Mouse (Mus musculus): ENCODE results near the gene BC037034. TPM values are rescaled to one million over a fixed set of nuclear protein-coding genes. Genes with fewer than 3 reads are reported as not detected.
"Not testable (repeated sequence)": the region's sequence is repeated elsewhere in the genome, so short reads cannot be mapped to it uniquely, and the experiment has no call there.

Gene BC037034
- polyA plus RNA-seq, 1 experiment from 2014 or later, result 5.5 TPM

DNA sequence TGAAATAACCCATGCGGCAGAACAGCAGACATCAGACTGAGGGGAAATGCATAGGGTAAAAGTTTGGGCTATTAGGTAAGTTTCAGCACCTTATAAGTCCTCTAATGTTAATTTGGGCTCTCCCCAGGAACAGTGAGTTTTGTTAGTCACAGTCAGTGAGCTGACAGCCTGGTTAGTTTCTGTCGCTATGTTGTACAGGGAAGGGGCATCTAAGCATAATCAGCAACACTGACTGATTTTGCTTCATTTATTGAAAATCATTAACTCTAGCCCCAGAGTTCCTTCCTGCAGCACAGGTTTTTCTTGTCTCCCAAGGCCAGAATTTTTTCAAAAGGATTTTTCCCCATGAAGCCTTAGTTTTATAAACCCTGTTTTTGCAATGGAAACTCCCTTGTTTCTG, 30.1 kb downstream of the BC037034 start:
- H3K27me3 ChIP-seq (replicated peaks), result no peaks in the 10 kb centered on the region
- H3K9me3 ChIP-seq, result no peaks in the 10 kb centered on the region
- H3K4me2 ChIP-seq, result no peak overlapping the region
- 69% methylated on average over 2 of the region's 2 CpGs for WGBS
- H3K4me3 ChIP-seq (replicated peaks), result no peak overlapping the region
- no peak overlapping the region for H3K27ac ChIP-seq
- no peak overlapping the region for H3K9ac ChIP-seq
- H3K4me1 ChIP-seq, result no peaks in the 10 kb centered on the region
- H3K36me3 ChIP-seq, result no peaks in the 10 kb centered on the region
- ATAC-seq (ENCODE audit: insufficient read depth, low FRiP score, low read depth), result no peak

DNA sequence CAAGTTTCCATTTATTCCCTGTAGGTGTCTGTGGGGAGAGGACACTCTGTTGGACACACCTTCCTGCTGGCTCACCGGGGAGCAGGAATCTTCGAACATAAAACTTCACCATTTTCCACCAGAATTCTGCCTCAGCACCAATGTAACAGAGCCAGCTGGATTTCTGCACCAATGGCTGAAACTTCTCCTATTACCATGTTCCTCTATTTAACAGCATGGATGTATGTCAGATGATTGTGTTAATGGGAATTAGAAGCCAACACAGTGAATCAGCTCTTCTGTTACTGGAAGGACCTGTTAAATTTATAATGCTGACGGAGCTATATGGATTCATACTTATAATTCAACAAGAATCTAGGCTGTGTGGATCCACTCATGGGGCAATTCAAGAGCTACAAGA, 34.3 kb downstream of the BC037034 start:
- Histone ChIP-seq H3K9ac (no peak overlapping the region), H3K9me3 (no peaks in the 10 kb centered on the region), H3K36me3 (no peaks in the 10 kb centered on the region), H3K4me3 (replicated peaks) (no peak overlapping the region), H3K4me1 (no peaks in the 10 kb centered on the region), H3K4me2 (no peak overlapping the region), H3K27me3 (replicated peaks) (no peaks in the 10 kb centered on the region), H3K27ac (no peak overlapping the region)
- WGBS, result 87% methylated on average over 3 of the region's 3 CpGs
- ATAC-seq (ENCODE audit: insufficient read depth, low FRiP score, low read depth), result no peak

DNA sequence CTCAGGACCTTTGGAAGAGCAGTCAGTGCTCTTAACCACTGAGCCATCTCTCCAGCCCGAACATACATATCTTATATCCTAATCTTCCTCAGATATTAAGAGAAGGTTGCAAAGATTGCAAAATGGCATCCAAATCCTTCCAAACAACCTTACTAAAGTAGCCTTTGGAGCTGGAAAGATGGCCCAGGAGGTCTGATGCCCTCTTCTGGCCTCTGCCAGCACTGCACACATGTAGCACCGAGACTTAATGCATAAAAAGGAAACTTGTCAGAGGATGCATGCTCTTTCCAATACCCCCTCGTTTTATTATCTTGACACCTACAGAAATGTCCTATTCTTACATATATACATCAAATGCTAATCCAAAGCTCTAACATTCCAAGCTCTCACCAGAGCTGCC, 35.8 kb downstream of the BC037034 start:
- H3K9me3 ChIP-seq, result no peaks in the 10 kb centered on the region
- no peaks in the 10 kb centered on the region for H3K27me3 ChIP-seq (replicated peaks)
- H3K36me3 ChIP-seq, result no peaks in the 10 kb centered on the region
- no peak overlapping the region for H3K4me2 ChIP-seq
- no peak overlapping the region for H3K9ac ChIP-seq
- ATAC-seq (ENCODE audit: insufficient read depth, low FRiP score, low read depth), result no peak
- no peak overlapping the region for H3K4me3 ChIP-seq (replicated peaks)
- WGBS, result 55% methylated on average over 3 of the region's 3 CpGs
- no peaks in the 10 kb centered on the region for H3K4me1 ChIP-seq
- no peak overlapping the region for H3K27ac ChIP-seq

DNA sequence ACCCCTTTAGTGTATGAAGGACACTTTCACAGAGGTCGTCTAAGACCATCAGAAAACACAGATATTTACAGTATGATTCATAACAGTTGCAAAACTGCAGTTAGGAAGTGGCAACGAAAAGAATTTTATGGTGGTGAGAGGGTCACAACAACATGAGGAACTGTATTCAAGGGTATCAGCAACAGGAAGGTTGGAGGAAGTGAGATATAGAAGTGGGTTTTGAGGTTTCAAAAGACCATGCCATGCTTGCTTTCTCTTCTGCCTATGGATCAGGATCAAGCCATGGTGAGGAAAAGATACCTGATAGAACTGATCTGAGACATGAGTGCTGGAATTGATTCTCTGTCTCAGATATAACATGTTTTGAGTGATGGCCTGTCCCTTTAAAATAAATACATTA, 36.5 kb downstream of the BC037034 start:
- Histone ChIP-seq H3K27ac (no peak overlapping the region), H3K9ac (no peak overlapping the region), H3K4me1 (no peaks in the 10 kb centered on the region), H3K9me3 (no peaks in the 10 kb centered on the region), H3K36me3 (no peaks in the 10 kb centered on the region), H3K4me3 (replicated peaks) (no peak overlapping the region), H3K27me3 (replicated peaks) (no peaks in the 10 kb centered on the region), H3K4me2 (no peak overlapping the region)
- ATAC-seq (ENCODE audit: insufficient read depth, low FRiP score, low read depth), result no peak
- WGBS, result 59% methylated on average over 2 of the region's 2 CpGs

GRCm38 (mm10) chr5:138226491-138226890, 37.3 kb downstream of the BC037034 start:
- Histone ChIP-seq H3K9me3 (no peaks in the 10 kb centered on the region), H3K9ac (no peak overlapping the region), H3K4me3 (replicated peaks) (no peak overlapping the region), H3K27me3 (replicated peaks) (no peaks in the 10 kb centered on the region), H3K4me1 (no peaks in the 10 kb centered on the region), H3K36me3 (no peaks in the 10 kb centered on the region), H3K27ac (no peak overlapping the region), H3K4me2 (no peak overlapping the region)
- no peak for ATAC-seq (ENCODE audit: insufficient read depth, low FRiP score, low read depth)
- WGBS, result 70% methylated on average over 4 of the region's 4 CpGs

GRCm38 (mm10) chr5:138225700-138226099, 38.1 kb downstream of the BC037034 start, which contains the start of gene Nxpe5:
Gene Nxpe5 (plus strand): TSS chr5:138225898.
- Histone ChIP-seq H3K4me3 (replicated peaks) (no peak within 1 kb of the TSS), H3K27me3 (replicated peaks) (no peaks in the 10 kb centered on the region), H3K36me3 (no peaks in the 10 kb centered on the region), H3K9me3 (no peaks in the 10 kb centered on the region), H3K9ac (no peak within 1 kb of the TSS), H3K4me1 (no peaks in the 10 kb centered on the region), H3K4me2 (no peak within 1 kb of the TSS), H3K27ac (no peak within 1 kb of the TSS)
- 48% methylated on average over 2 of the region's 2 CpGs for WGBS
- no peak for ATAC-seq (ENCODE audit: insufficient read depth, low FRiP score, low read depth)

- Histone ChIP-seq H3K4me2 (no peak overlapping the region), H3K27ac (no peak overlapping the region), H3K9me3 (no peaks in the 10 kb centered on the region), H3K4me1 (no peaks in the 10 kb centered on the region), H3K27me3 (replicated peaks) (no peaks in the 10 kb centered on the region), H3K9ac (no peak overlapping the region), H3K4me3 (replicated peaks) (no peak overlapping the region), H3K36me3 (no peaks in the 10 kb centered on the region)
- 51% methylated on average over 3 of the region's 3 CpGs for WGBS
- no peak for ATAC-seq (ENCODE audit: insufficient read depth, low FRiP score, low read depth)
Observed at GRCm38 (mm10) chr5:138223287-138223686, 40.5 kb downstream of the BC037034 start.

DNA sequence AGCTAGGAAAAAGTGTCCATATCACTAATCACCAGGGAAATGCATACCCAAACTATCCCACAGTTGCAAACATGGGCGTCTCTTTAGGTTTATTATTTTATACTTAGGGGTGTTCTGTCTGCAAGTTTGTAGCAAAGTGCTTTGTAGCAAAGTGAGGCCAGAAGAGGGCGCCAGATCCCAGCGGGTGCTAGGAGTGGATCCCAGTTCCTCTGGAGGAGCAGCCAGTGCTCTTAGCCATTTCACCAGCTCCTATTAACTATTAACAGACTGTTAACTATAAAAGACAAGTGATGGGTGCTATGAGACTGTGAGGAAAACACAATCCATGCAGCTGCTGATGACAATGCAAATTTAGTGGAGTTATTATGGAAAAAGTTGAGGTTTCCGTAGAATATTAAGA, 41.7 kb downstream of the BC037034 start:
- H3K4me1 ChIP-seq, result no peaks in the 10 kb centered on the region
- no peak overlapping the region for H3K4me3 ChIP-seq (replicated peaks)
- no peak overlapping the region for H3K9ac ChIP-seq
- H3K9me3 ChIP-seq, result no peaks in the 10 kb centered on the region
- no peak overlapping the region for H3K4me2 ChIP-seq
- no peak for ATAC-seq (ENCODE audit: insufficient read depth, low FRiP score, low read depth)
- no peaks in the 10 kb centered on the region for H3K27me3 ChIP-seq (replicated peaks)
- 23% methylated on average over 4 of the region's 4 CpGs for WGBS
- no peaks in the 10 kb centered on the region for H3K36me3 ChIP-seq
- no peak overlapping the region for H3K27ac ChIP-seq

DNA sequence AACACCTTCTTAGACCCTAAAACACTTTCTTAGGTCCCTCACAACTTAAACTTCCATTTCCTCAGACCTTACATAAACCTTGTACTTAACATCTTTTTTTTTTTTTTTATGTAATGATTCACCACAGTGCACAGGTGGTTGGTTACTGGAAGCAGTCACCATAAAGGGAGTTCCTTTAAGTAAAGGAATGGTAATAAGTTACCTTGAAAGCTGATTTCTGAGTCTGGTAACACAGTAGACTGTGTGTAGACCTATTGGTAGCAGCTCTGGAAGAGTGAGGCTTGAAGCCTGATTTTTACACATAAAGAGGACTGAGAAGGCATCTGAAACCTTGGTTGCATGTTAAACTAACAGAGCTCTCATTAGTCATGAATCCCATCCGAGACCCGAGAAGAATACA, 44.0 kb downstream of the BC037034 start:
- 27% methylated on average over 2 of the region's 2 CpGs for WGBS
- no peaks in the 10 kb centered on the region for H3K9me3 ChIP-seq
- no peaks in the 10 kb centered on the region for H3K27me3 ChIP-seq (replicated peaks)
- no peak overlapping the region for H3K4me2 ChIP-seq
- no peak overlapping the region for H3K9ac ChIP-seq
- ATAC-seq (ENCODE audit: insufficient read depth, low FRiP score, low read depth), result no peak
- H3K36me3 ChIP-seq, result no peaks in the 10 kb centered on the region
- no peaks in the 10 kb centered on the region for H3K4me1 ChIP-seq
- no peak overlapping the region for H3K27ac ChIP-seq
- no peak overlapping the region for H3K4me3 ChIP-seq (replicated peaks)

- ATAC-seq (ENCODE audit: insufficient read depth, low FRiP score, low read depth); H3K36me3 ChIP-seq; H3K27ac ChIP-seq; H3K9ac ChIP-seq; H3K4me2 ChIP-seq; H3K9me3 ChIP-seq; H3K4me1 ChIP-seq; H3K4me3 ChIP-seq (replicated peaks); H3K27me3 ChIP-seq (replicated peaks): not testable (repeated sequence)
- 92% methylated on average over 13 of the region's 13 CpGs for WGBS
Observed at GRCm38 (mm10) chr5:138216632-138217031, 47.2 kb downstream of the BC037034 start.

Other genes starting within 250 kb of the BC037034 start
- not detected in 2 replicates for gene Smok3a, start 242.8 kb downstream of the BC037034 start, polyA plus RNA-seq (2015; fragmentation: Nextera tagmentation; extraction: Ambion mirVana)
- gene Smok3b, start 242.6 kb downstream of the BC037034 start, polyA plus RNA-seq (2015; fragmentation: Nextera tagmentation; extraction: Ambion mirVana), result not detected in 2 replicates
- gene Smok3c, start 210.8 kb downstream of the BC037034 start, polyA plus RNA-seq (2015; fragmentation: Nextera tagmentation; extraction: Ambion mirVana), result not detected in 2 replicates
- 13.6 and 14.8 TPM in 2 replicates for gene Zkscan1, start 178.9 kb downstream of the BC037034 start, polyA plus RNA-seq (2015; fragmentation: Nextera tagmentation; extraction: Ambion mirVana)
- gene Zscan21, start 147.1 kb downstream of the BC037034 start, polyA plus RNA-seq (2015; fragmentation: Nextera tagmentation; extraction: Ambion mirVana), result 46.2 and 48.7 TPM in 2 replicates
- 17.5 and 18.1 TPM in 2 replicates for gene Zfp113, start 108.3 kb downstream of the BC037034 start, polyA plus RNA-seq (2015; fragmentation: Nextera tagmentation; extraction: Ambion mirVana)
- gene Cops6, start 103.0 kb downstream of the BC037034 start, polyA plus RNA-seq (2015; fragmentation: Nextera tagmentation; extraction: Ambion mirVana), result 270 and 287 TPM in 2 replicates
- 23.4 and 23.9 TPM in 2 replicates for gene Ap4m1, start 92.0 kb downstream of the BC037034 start, polyA plus RNA-seq (2015; fragmentation: Nextera tagmentation; extraction: Ambion mirVana)
- gene Mcm7, start 91.6 kb downstream of the BC037034 start, polyA plus RNA-seq (2015; fragmentation: Nextera tagmentation; extraction: Ambion mirVana), result 150 and 155 TPM in 2 replicates
- gene Taf6, start 76.6 kb downstream of the BC037034 start, polyA plus RNA-seq (2015; fragmentation: Nextera tagmentation; extraction: Ambion mirVana), result 71.3 and 73.7 TPM in 2 replicates
- gene Cnpy4, start 76.5 kb downstream of the BC037034 start, polyA plus RNA-seq (2015; fragmentation: Nextera tagmentation; extraction: Ambion mirVana), result 44.4 and 48.0 TPM in 2 replicates
- gene Mblac1, start 69.7 kb downstream of the BC037034 start, polyA plus RNA-seq (2015; fragmentation: Nextera tagmentation; extraction: Ambion mirVana), result 8.1 and 9.4 TPM in 2 replicates
- not detected in 2 replicates for gene Nxpe5, start 38.1 kb downstream of the BC037034 start, polyA plus RNA-seq (2015; fragmentation: Nextera tagmentation; extraction: Ambion mirVana)
- 71.9 and 74.1 TPM in 2 replicates for gene Lamtor4, start 8.6 kb downstream of the BC037034 start, polyA plus RNA-seq (2015; fragmentation: Nextera tagmentation; extraction: Ambion mirVana)
- 1.9 and 2.0 TPM in 2 replicates for gene Gal3st4, start 8.8 kb upstream of the BC037034 start, polyA plus RNA-seq (2015; fragmentation: Nextera tagmentation; extraction: Ambion mirVana)
- gene Gm43720, start 15.9 kb upstream of the BC037034 start, polyA plus RNA-seq (2015; fragmentation: Nextera tagmentation; extraction: Ambion mirVana), result 0.13 and 0.17 TPM in 2 replicates
- gene Gpc2, start 16.0 kb upstream of the BC037034 start, polyA plus RNA-seq (2015; fragmentation: Nextera tagmentation; extraction: Ambion mirVana), result 14.3 and 19.8 TPM in 2 replicates
- gene Stag3, start 16.2 kb upstream of the BC037034 start, polyA plus RNA-seq (2015; fragmentation: Nextera tagmentation; extraction: Ambion mirVana), result 3.2 and 3.7 TPM in 2 replicates
- 0.36 and 0.44 TPM in 2 replicates for gene Pvrig, start 77.9 kb upstream of the BC037034 start, polyA plus RNA-seq (2015; fragmentation: Nextera tagmentation; extraction: Ambion mirVana)
- gene Zfp157, start 177.4 kb upstream of the BC037034 start, polyA plus RNA-seq (2015; fragmentation: Nextera tagmentation; extraction: Ambion mirVana), result 30.4 and 31.3 TPM in 2 replicates

All from stomach, embryonic 15.5 days (tissue).